Mouse (Mus musculus): ENCODE data around the gene Hpgds. TPM values are rescaled to one million over a fixed set of nuclear protein-coding genes. Genes with fewer than 3 reads are reported as not detected.
A peak's percentile ranks its signal among the peaks of the same experiment; 100 is the strongest.

The Hpgds gene
- total and polyA plus RNA-seq, 2 experiments from 2014 or later = 2.7 to 4.3 TPM

- WGBS = 90% methylated on average over 4 of the region's 4 CpGs
- no peak overlapping the region for H3K4me3 ChIP-seq (ENCODE audit: low read length)
- no peaks in the 10 kb centered on the region for H3K9me3 ChIP-seq (ENCODE audit: low read length)
- no peaks in the 10 kb centered on the region for H3K4me1 ChIP-seq (ENCODE audit: insufficient read depth, low read length)
- TF ChIP-seq CTCF (IDR thresholded peaks at IDR 0.05; ENCODE audit: low read depth) = no peak
- H3K27me3 ChIP-seq (ENCODE audit: insufficient read depth, low read length) = no peaks in the 10 kb centered on the region
- no peak overlapping the region for H3K9ac ChIP-seq (replicated peaks; ENCODE audit: low read length)
- no peak overlapping the region for H3K27ac ChIP-seq
- no peaks in the 10 kb centered on the region for H3K36me3 ChIP-seq (ENCODE audit: insufficient read depth, low read length)
- DNase-seq (ENCODE audit: low spot score) = no peak
- no peak overlapping the region for H3K4me2 ChIP-seq (ENCODE audit: low read depth, low read length)
- ATAC-seq = no peak
Measured at GRCm38 (mm10) chr6:65146363-65146762, 1.7 kb upstream of the Hpgds start.

- DNase-seq (ENCODE audit: low spot score) (no peak), ATAC-seq (no peak)
- Histone ChIP-seq H3K9ac (replicated peaks; ENCODE audit: low read length) (no peak overlapping the region), H3K27me3 (ENCODE audit: insufficient read depth, low read length) (no peaks in the 10 kb centered on the region), H3K27ac (no peak overlapping the region), H3K4me1 (ENCODE audit: insufficient read depth, low read length) (no peaks in the 10 kb centered on the region), H3K36me3 (ENCODE audit: insufficient read depth, low read length) (no peaks in the 10 kb centered on the region), H3K9me3 (ENCODE audit: low read length) (no peaks in the 10 kb centered on the region), H3K4me3 (ENCODE audit: low read length) (no peak overlapping the region), H3K4me2 (ENCODE audit: low read depth, low read length) (no peak overlapping the region)
- WGBS = 75% methylated on average over 1 of the region's 1 CpGs
- TF ChIP-seq CTCF (IDR thresholded peaks at IDR 0.05; ENCODE audit: low read depth) = no peak
Measured at GRCm38 (mm10) chr6:65142316-65142715, 2.4 kb downstream of the Hpgds start.

DNA sequence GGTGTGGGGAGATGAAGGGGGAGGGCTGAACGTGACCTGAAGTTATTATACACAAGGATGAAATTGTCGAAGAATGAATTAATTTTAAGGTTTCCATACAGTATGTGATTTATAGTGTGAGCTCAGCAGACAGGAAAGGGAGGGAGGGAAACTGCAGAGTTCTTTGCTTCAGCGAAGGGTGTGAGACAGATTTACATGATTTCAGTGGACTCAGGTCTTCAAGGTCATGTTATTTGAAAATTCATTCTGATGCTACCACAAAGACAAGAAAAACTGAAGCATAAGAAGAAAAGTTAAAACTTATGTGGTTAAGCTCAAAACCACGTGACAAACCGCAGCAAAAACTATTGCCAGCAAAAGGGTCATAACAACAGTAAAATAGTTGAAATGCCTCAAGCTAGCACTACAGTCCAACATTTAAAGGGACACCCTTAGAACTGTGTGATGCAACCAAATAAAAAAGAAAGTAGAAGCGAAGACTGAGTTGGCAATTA, 3.9 kb downstream of the Hpgds start:
- no peaks in the 10 kb centered on the region for H3K36me3 ChIP-seq (ENCODE audit: insufficient read depth, low read length)
- WGBS = 50% methylated on average over 6 of the region's 6 CpGs
- TF ChIP-seq CTCF (IDR thresholded peaks at IDR 0.05; ENCODE audit: low read depth) = no peak
- ATAC-seq (no peak), DNase-seq (ENCODE audit: low spot score) (no peak)
- H3K9me3 ChIP-seq (ENCODE audit: low read length) = no peaks in the 10 kb centered on the region
- no peak overlapping the region for H3K9ac ChIP-seq (replicated peaks; ENCODE audit: low read length)
- no peak overlapping the region for H3K4me3 ChIP-seq (ENCODE audit: low read length)
- H3K27me3 ChIP-seq (ENCODE audit: insufficient read depth, low read length) = no peaks in the 10 kb centered on the region
- no peak overlapping the region for H3K4me2 ChIP-seq (ENCODE audit: low read depth, low read length)
- H3K4me1 ChIP-seq (ENCODE audit: insufficient read depth, low read length) = no peaks in the 10 kb centered on the region
- no peak overlapping the region for H3K27ac ChIP-seq

DNA sequence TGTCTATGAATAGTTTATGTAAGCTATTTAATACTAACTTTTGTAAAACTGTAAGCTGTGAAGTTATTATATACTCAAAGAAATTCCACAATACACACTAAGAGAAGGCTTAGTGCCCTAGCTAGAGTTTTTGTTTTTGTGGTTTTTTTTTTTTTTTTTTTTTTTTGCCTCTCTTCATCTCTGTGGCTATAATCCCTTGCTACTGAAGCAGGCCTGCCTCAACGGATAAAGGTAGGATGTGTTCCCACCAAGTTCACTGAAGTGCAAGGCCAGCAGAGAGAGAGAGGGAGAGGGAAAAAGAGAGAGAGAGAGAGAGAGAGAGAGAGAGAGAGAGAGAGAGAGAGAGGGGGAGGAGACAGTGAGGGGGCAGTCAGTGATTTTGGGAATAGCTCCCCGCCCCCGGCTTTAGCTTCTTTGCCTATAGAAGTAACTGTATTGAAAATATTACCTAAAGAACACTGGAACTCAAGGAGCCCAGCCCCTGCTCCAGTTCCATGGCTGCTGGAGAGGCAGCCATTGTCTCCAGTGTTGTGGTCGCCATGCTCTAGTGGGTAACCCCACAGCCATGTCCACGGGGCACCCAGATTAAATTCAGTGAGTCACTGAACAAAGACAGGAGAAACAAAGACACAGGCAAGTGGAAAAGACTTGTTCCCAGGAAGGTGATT, 4.5 kb downstream of the Hpgds start:
- no peak for TF ChIP-seq CTCF (IDR thresholded peaks at IDR 0.05; ENCODE audit: low read depth)
- Histone ChIP-seq H3K4me2 (ENCODE audit: low read depth, low read length) (no peak overlapping the region), H3K27me3 (ENCODE audit: insufficient read depth, low read length) (no peaks in the 10 kb centered on the region), H3K27ac (no peak overlapping the region), H3K4me3 (ENCODE audit: low read length) (no peak overlapping the region), H3K4me1 (ENCODE audit: insufficient read depth, low read length) (no peaks in the 10 kb centered on the region), H3K36me3 (ENCODE audit: insufficient read depth, low read length) (no peaks in the 10 kb centered on the region), H3K9me3 (ENCODE audit: low read length) (no peaks in the 10 kb centered on the region), H3K9ac (replicated peaks; ENCODE audit: low read length) (no peak overlapping the region)
- DNase-seq (ENCODE audit: low spot score) (no peak), ATAC-seq (no peak)
- WGBS = 33% methylated on average over 5 of the region's 5 CpGs

- ATAC-seq (no peak), DNase-seq (ENCODE audit: low spot score) (peak; percentile 17)
- Histone ChIP-seq H3K27me3 (ENCODE audit: insufficient read depth, low read length) (no peaks in the 10 kb centered on the region), H3K4me2 (ENCODE audit: low read depth, low read length) (no peak overlapping the region), H3K9me3 (ENCODE audit: low read length) (no peaks in the 10 kb centered on the region), H3K9ac (replicated peaks; ENCODE audit: low read length) (no peak overlapping the region), H3K36me3 (ENCODE audit: insufficient read depth, low read length) (no peaks in the 10 kb centered on the region), H3K4me3 (ENCODE audit: low read length) (no peak overlapping the region), H3K4me1 (ENCODE audit: insufficient read depth, low read length) (no peaks in the 10 kb centered on the region), H3K27ac (no peak overlapping the region)
- no peak for TF ChIP-seq CTCF (IDR thresholded peaks at IDR 0.05; ENCODE audit: low read depth)
- 57% methylated on average over 1 of the region's 1 CpGs for WGBS
Measured at GRCm38 (mm10) chr6:65138243-65138642, 6.5 kb downstream of the Hpgds start.

DNA sequence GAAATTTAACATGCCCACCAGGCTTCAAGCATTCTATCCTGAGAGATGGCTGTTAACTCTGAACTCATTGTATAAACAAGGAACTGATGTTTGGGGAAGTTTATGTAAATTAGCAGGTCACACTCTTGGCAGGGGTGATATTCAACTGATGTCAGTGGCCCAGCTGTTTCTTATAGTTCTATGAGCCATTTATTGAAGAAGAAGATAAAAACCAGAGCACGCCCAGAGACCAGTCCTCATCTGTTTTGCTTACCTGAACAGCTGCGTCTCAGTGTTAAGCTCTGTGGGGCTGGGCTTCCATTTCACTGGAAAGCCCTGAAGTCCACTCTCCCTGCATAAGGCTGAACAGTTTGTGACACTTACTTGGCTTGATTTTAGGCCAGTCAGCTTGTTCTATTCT, 6.9 kb downstream of the Hpgds start:
- no peak for TF ChIP-seq CTCF (IDR thresholded peaks at IDR 0.05; ENCODE audit: low read depth)
- Histone ChIP-seq H3K4me1 (ENCODE audit: insufficient read depth, low read length) (no peaks in the 10 kb centered on the region), H3K9ac (replicated peaks; ENCODE audit: low read length) (no peak overlapping the region), H3K4me3 (ENCODE audit: low read length) (no peak overlapping the region), H3K27me3 (ENCODE audit: insufficient read depth, low read length) (no peaks in the 10 kb centered on the region), H3K27ac (no peak overlapping the region), H3K36me3 (ENCODE audit: insufficient read depth, low read length) (no peaks in the 10 kb centered on the region), H3K9me3 (ENCODE audit: low read length) (no peaks in the 10 kb centered on the region), H3K4me2 (ENCODE audit: low read depth, low read length) (no peak overlapping the region)
- ATAC-seq (peak; percentile 56; the same call in 1 of the 2 replicates), DNase-seq (ENCODE audit: low spot score) (no peak)
- WGBS = 29% methylated on average over 2 of the region's 2 CpGs

GRCm38 (mm10) chr6:65132376-65132775, 12.3 kb downstream of the Hpgds start:
- Histone ChIP-seq H3K4me3 (ENCODE audit: low read length) (no peak overlapping the region), H3K4me2 (ENCODE audit: low read depth, low read length) (no peak overlapping the region), H3K9me3 (ENCODE audit: low read length) (no peaks in the 10 kb centered on the region), H3K9ac (replicated peaks; ENCODE audit: low read length) (no peak overlapping the region), H3K4me1 (ENCODE audit: insufficient read depth, low read length) (no peaks in the 10 kb centered on the region), H3K27me3 (ENCODE audit: insufficient read depth, low read length) (no peaks in the 10 kb centered on the region), H3K27ac (no peak overlapping the region), H3K36me3 (ENCODE audit: insufficient read depth, low read length) (no peaks in the 10 kb centered on the region)
- no peak for TF ChIP-seq CTCF (IDR thresholded peaks at IDR 0.05; ENCODE audit: low read depth)
- WGBS = 23% methylated on average over 6 of the region's 6 CpGs
- DNase-seq (ENCODE audit: low spot score) (peak; percentile 39), ATAC-seq (peak; percentile 69)
